Mouse (Mus musculus) left cerebral cortex, adult 18-20 months (tissue): ENCODE measurements around the gene Tas2r113. TPM values are rescaled to one million over a fixed set of nuclear protein-coding genes. Genes with fewer than 3 reads are reported as not detected.
"Not testable (repeated sequence)": the region's sequence is repeated elsewhere in the genome, so short reads cannot be mapped to it uniquely, and the experiment has no call there.

Source experiments
- DNase-seq, 2 experiments: peaks; one replicate each; pipeline ENCODE4 v3.0.0; 2021 to 2022; ENCODE audit warnings: low spot score in 2 of 2, mixed read lengths in 1 of 2
- long read RNA-seq, 2 experiments: library from polyadenylated mRNA; stranded (forward); transcript quantifications; one replicate each; pipeline ENCODE4 v2.0.0; 2021
- total RNA-seq, 2 experiments: library from RNA; stranded (reverse); gene quantifications; 2 replicates each; pipeline ENCODE4 v1.2.3; 2021

The Tas2r113 gene
- not detected for total RNA-seq
- long read RNA-seq, experiment 1 = 0 reads
- long read RNA-seq, experiment 2 = 0 reads

GRCm38 (mm10) chr6:132892711-132893110 is at the start of gene Tas2r113:
TSS of gene Tas2r113 (plus strand) at chr6:132893011.
- DNase-seq = no peak

DNA sequence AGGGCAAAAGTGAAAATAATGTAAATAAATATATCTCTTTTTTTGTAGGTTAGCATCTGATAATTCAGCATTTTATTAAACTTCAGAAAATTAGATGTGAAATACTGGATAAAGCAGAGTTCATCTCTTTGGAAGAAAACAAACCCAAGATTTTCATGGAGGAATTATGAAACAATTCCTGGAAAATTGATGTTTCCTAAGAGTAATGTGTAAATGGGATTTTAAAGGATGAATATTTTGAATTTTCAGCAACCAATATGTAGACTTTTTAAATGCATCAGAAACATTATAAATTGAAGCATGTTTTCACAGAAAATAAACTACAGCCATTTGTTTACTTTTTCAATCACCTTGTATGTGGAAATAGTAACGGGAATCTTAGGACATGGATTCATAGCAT is 46.0 kb upstream of the Tas2r113 start, which contains the start of gene Tas2r123:
TSS of gene Tas2r123 (plus strand) at position 301 of the 400 bp plus-strand sequence.
- no peak for DNase-seq

DNA sequence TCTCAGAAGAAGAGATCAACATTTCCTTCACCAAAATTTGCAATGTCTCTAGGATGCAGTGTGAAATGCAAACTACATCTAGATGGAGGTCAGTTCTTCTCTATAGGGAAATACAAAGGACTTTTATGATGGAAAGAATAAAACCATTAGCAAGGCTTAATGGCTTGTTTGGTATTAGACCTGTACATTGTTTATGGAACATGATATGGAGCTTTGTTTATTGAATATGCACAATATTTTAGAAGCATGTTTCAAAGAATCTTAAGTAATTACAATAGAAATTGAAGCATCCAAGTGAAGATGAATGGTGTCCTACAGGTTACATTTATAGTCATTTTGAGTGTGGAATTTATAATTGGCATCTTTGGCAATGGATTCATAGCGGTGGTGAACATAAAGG is 37.7 kb upstream of the Tas2r113 start, which contains the start of gene Tas2r116:
TSS of gene Tas2r116 (plus strand) at position 301 of the 400 bp plus-strand sequence.
- DNase-seq = no peak

DNA sequence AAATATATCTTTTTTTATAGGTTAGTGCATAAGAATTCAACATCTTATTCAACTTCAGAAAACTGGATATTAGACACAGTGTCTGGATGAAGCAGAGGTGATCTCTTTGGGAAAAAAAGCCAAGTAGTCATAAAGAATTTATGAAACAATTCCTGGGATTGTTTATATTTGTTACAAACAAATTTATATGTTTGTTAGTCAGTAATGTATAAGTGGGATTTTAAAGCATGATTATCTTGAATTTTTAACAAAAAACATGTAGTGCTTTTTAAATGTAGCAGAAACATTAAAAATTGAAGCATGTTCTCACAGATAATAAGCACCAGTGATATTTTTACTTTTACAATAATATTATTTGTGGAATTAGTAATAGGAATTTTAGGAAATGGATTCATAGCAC is 25.1 kb upstream of the Tas2r113 start, which contains the start of gene Tas2r110:
TSS of gene Tas2r110 (plus strand) at position 301 of the 400 bp plus-strand sequence.
- DNase-seq = no peak

GRCm38 (mm10) chr6:132909351-132909750 is 16.5 kb downstream of the Tas2r113 start, which contains the start of gene Tas2r125:
TSS of gene Tas2r125 (plus strand) at chr6:132909651.
- DNase-seq = no peak

GRCm38 (mm10) chr6:132941376-132941775 is 48.6 kb downstream of the Tas2r113 start:
- DNase-seq = not testable (repeated sequence)

Other genes starting within 250 kb of the Tas2r113 start
- gene A630073D07Rik, start 241.5 kb upstream of the Tas2r113 start, total RNA-seq = not detected
- not detected for gene Tas2r120, start 236.1 kb upstream of the Tas2r113 start, total RNA-seq
- not detected for gene Tas2r121, start 192.0 kb upstream of the Tas2r113 start, total RNA-seq
- gene Tas2r122, start 181.1 kb upstream of the Tas2r113 start, total RNA-seq = not detected
- gene Tas2r115, start 155.0 kb upstream of the Tas2r113 start, total RNA-seq = not detected
- not detected for gene Tas2r124, start 138.3 kb upstream of the Tas2r113 start, total RNA-seq
- not detected for gene Tas2r102, start 130.9 kb upstream of the Tas2r113 start, total RNA-seq
- not detected for gene Tas2r136, start 114.8 kb upstream of the Tas2r113 start, total RNA-seq
- gene Tas2r117, start 90.2 kb upstream of the Tas2r113 start, total RNA-seq = not detected
- not detected for gene Tas2r123, start 45.9 kb upstream of the Tas2r113 start, total RNA-seq
- not detected for gene Tas2r116, start 37.6 kb upstream of the Tas2r113 start, total RNA-seq
- gene Tas2r110, start 25.0 kb upstream of the Tas2r113 start, total RNA-seq = not detected
- not detected for gene Tas2r125, start 16.6 kb downstream of the Tas2r113 start, total RNA-seq
- not detected for gene Tas2r129, start 58.1 kb downstream of the Tas2r113 start, total RNA-seq
- not detected for gene Tas2r131, start 64.9 kb downstream of the Tas2r113 start, total RNA-seq
- not detected for gene Tas2r109, start 88.0 kb downstream of the Tas2r113 start, total RNA-seq
- gene Tas2r103, start 144.1 kb downstream of the Tas2r113 start, total RNA-seq = not detected
- not detected for gene Tas2r140, start 162.8 kb downstream of the Tas2r113 start, total RNA-seq
- gene Smim10l1, start 211.9 kb downstream of the Tas2r113 start, total RNA-seq = 100 to 1,000 TPM; 118 to 123 TPM